Mouse (Mus musculus) neural tube, embryonic 13.5 days (tissue): ENCODE measurements around the gene Ptprcap. TPM values are rescaled to one million over a fixed set of nuclear protein-coding genes. Genes with fewer than 3 reads are reported as not detected.

ENCODE experiments used
- ATAC-seq: fragments of 200-750 bp; cut with Nextera tagmentation; 2 replicates; pipeline ENCODE4 v1.8.0; 2017; ENCODE audit warnings: low read depth, mild to moderate bottlenecking, moderate TSS enrichment, moderate library complexity
- H3K27ac ChIP-seq: fragments of 300-500 bp; sonication (generic); replicated peaks from 2 replicates; pipeline ENCODE4 v1.5.1; 2015; ENCODE audit warnings: moderate library complexity, mild to moderate bottlenecking, inconsistent platforms
- H3K27me3 ChIP-seq: fragments of 300-500 bp; sonication (generic); 2 replicates; pipeline ENCODE4 v1.6.1; 2015; ENCODE audit warnings: mild to moderate bottlenecking, inconsistent platforms
- H3K36me3 ChIP-seq: fragments of 300-500 bp; sonication (generic); 2 replicates; pipeline ENCODE4 v1.6.1; 2015; ENCODE audit warnings: mild to moderate bottlenecking, inconsistent platforms
- H3K4me1 ChIP-seq: fragments of 300-500 bp; sonication (generic); replicated peaks from 2 replicates; pipeline ENCODE4 v1.6.1; 2015; ENCODE audit warnings: inconsistent platforms
- H3K4me2 ChIP-seq: fragments of 300-500 bp; sonication (generic); 2 replicates; pipeline ENCODE4 v1.6.1; 2015; ENCODE audit warnings: inconsistent platforms, mild to moderate bottlenecking, moderate library complexity
- H3K4me3 ChIP-seq: fragments of 300-500 bp; sonication (generic); 2 replicates; pipeline ENCODE4 v1.5.1; 2015; ENCODE audit warnings: mild to moderate bottlenecking, inconsistent platforms
- H3K9ac ChIP-seq: fragments of 300-500 bp; sonication (generic); 2 replicates; pipeline ENCODE4 v1.6.1; 2015; ENCODE audit warnings: moderate library complexity, mild to moderate bottlenecking, inconsistent platforms
- H3K9me3 ChIP-seq: fragments of 300-500 bp; sonication (generic); 2 replicates; pipeline ENCODE4 v1.6.1; 2016; ENCODE audit warnings: inconsistent platforms
- WGBS: fragments of 180-500 bp; shearing (Covaris S2); methylation state at CpG from one replicate; pipeline ENCODE4 v1.1.7; 2015; 5-methylcytosine and 5-hydroxymethylcytosine counted together
- polyA plus RNA-seq: library from polyadenylated mRNA; unstranded; fragments of >200 nt; fragmentation: Nextera tagmentation; extraction: Ambion mirVana; gene quantifications from 2 replicates; pipeline ENCODE4 v1.2.1, GENCODE M21; 2015

Ptprcap gene
- polyA plus RNA-seq, 1 experiment from 2014 or later, result 0.54 TPM

DNA sequence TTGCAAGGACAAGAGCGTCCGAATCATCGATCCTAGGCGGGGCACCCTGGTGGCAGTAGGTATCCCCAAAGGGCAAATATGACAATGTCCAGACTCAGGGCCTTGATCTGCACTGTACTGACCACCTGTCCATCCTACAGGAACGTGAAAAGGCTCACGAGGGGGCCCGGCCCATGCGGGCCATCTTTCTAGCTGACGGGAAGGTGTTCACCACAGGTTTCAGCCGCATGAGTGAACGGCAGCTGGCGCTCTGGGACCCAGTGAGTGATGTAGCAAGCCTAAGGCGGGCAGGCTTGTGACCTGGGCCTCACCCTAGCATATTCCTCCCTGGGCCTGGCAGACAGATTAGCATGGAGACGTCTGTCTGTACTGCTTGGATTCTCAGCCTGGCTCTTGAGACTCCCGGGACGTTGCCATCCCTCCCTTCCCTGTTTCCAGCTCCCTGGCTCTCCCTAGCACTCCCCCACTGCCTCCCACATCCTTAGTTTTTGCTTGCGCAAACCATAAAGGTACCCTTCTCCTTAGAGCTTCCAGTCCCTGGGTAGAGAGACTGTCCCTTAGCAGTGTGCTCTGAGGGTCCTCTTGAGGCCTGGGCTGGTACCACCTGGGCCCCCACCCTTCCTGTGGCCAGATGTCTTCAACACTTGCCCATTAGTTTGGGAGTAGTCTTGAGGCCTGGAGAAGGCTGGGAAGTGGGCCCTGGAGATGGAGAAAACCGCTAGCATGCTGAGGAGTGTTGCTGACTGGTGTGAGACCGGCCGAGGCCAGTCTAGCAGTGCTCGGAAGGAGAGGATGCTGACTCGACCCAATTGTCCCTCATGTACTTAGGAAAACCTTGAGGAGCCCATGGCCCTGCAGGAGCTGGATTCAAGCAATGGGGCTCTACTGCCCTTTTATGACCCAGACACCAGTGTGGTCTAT lies 2.6 kb upstream of the Ptprcap start:
- H3K27ac ChIP-seq, result no peak overlapping the region
- peaks cover 45% of the 10 kb centered on the region for H3K36me3 ChIP-seq
- no peak overlapping the region for H3K4me3 ChIP-seq
- H3K9me3 ChIP-seq, result no peaks in the 10 kb centered on the region
- WGBS, result 90% methylated on average over 22 of the region's 22 CpGs
- H3K4me2 ChIP-seq, result no peak overlapping the region
- H3K9ac ChIP-seq, result no peak overlapping the region
- ATAC-seq, result no peak
- H3K27me3 ChIP-seq, result no peaks in the 10 kb centered on the region
- H3K4me1 ChIP-seq, result peaks cover 32% of the 10 kb centered on the region

DNA sequence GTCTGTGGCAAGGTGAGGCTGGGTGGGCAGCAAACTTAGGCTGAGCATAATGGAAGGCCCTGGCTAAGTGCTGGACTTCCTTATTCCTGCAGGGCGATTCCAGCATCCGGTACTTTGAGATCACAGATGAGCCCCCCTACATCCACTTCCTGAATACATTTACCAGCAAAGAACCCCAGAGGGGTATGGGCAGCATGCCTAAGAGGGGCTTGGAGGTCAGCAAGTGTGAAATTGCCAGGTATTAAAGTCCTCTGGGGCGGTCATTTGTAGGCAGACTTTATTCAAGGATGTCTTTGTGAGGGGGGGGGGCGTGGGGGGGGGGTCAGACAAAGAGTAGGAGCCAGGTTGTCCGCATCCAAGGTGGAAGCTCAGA lies 1.9 kb upstream of the Ptprcap start:
- Histone ChIP-seq H3K4me1 (peaks cover 36% of the 10 kb centered on the region), H3K27me3 (no peaks in the 10 kb centered on the region), H3K9me3 (no peaks in the 10 kb centered on the region), H3K27ac (no peak overlapping the region), H3K36me3 (peaks cover 51% of the 10 kb centered on the region), H3K4me3 (no peak overlapping the region), H3K4me2 (no peak overlapping the region), H3K9ac (no peak overlapping the region)
- WGBS, result 90% methylated on average over 4 of the region's 5 CpGs
- no peak for ATAC-seq

DNA sequence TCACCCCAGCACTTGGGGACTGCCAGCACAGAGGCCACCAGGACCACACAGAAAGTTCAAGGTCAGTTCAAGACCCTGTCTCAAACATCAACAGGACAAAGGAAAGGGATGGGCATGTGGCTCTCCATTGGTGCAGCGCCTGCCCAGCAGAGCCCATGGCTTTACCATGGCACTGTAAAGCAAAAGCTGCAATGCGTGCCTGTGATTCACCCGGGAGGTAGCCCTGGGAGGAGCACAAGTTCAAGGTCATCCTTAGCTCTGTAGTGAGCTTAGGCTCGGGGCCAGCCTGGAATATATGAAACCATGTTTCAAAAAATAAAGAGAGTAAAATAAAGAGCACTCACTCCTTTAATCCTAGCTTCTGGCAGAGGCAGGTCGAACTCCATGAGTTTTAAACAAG lies 1.5 kb upstream of the Ptprcap start:
- WGBS, result 92% methylated on average over 5 of the region's 5 CpGs
- H3K4me1 ChIP-seq, result peaks cover 36% of the 10 kb centered on the region
- H3K27ac ChIP-seq, result no peak overlapping the region
- H3K27me3 ChIP-seq, result no peaks in the 10 kb centered on the region
- no peak overlapping the region for H3K9ac ChIP-seq
- no peak for ATAC-seq
- H3K9me3 ChIP-seq, result no peaks in the 10 kb centered on the region
- no peak overlapping the region for H3K4me3 ChIP-seq
- peaks cover 55% of the 10 kb centered on the region for H3K36me3 ChIP-seq
- no peak overlapping the region for H3K4me2 ChIP-seq

DNA sequence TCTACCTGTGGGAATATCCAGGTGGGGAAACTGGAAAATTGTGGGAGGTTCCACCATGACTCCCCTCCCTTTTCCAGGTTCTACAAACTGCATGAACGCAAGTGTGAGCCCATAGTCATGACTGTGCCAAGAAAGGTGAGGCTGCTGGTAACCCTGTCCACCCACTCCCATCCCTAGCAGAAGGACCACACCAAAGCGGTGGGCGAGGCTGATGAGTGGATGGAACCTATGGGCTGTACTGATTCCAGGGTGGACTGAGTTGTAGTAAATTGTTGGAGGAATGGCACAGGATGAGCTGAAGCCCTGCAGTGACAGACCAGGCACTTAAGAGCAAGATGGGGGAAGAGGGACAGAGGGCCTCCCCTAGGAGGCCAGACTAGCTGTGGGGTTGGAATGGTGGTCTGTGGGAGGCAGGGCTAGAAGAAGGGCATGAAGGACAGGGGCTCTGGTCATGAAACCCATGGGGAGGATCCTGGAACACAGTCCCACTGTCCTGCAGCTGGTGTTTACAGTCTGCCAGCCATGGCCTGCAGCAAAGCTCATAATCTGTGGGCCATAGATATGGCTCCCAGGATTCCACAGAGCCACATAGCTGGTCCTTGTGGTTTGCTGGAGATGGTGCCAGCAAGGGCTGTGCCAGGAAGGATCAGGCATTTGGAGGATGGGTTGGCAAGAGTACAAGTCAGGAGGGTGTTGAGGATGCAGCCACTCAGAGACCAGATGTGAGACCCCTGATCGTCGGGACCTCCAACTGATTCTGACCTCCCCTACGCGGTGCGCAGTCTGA lies 766 bp upstream of the Ptprcap start:
- Histone ChIP-seq H3K9me3 (no peaks in the 10 kb centered on the region), H3K4me1 (peaks cover 34% of the 10 kb centered on the region), H3K9ac (no peak overlapping the region), H3K36me3 (peaks cover 63% of the 10 kb centered on the region), H3K27ac (no peak overlapping the region), H3K27me3 (no peaks in the 10 kb centered on the region), H3K4me2 (no peak overlapping the region), H3K4me3 (no peak overlapping the region)
- ATAC-seq, result no peak
- 90% methylated on average over 8 of the region's 8 CpGs for WGBS

DNA sequence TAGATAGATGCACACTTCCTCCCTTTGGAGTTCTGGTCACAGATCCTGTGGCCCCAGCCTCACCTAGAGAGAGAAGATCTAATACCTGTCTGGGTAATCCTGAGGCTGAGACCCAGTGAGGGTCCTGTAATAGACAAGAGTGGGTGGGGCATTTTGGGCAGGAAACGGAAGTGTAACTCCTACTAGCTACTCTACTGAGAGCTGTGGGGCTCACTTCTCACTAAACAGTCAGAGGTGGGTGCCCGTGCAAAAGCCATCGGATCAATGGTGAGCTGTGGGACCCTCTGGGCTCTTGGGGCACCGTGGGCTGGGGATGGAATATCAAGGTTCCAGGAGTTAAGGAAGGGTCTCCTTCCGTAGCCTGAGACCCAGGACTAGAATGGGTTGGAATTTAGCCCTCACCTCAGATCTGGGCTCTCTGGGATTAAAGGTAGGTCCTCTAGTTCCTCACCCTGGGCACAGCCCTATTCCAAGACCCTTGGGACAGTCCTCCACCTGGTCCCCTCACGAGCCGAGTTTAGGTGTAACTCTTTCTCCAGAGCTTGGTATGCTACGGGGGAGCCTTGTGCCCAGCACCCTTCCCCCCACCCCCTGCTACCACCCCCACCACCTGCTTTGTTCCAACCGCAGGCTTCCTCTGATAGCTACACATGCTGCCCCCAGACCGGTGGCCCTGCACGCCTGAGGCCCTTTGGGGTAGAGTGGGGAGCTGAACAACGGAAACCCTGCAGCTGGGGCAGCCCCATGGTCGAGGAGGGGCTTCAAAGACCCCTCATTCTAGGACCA lies 1.2 kb downstream of the Ptprcap start:
- no peak overlapping the region for H3K9ac ChIP-seq
- peaks cover 83% of the 10 kb centered on the region for H3K36me3 ChIP-seq
- no peaks in the 10 kb centered on the region for H3K9me3 ChIP-seq

GRCm38 (mm10) chr19:4155223-4156072 lies 2.0 kb downstream of the Ptprcap start:
- H3K9ac ChIP-seq, result no peak overlapping the region
- no peak overlapping the region for H3K4me3 ChIP-seq
- H3K36me3 ChIP-seq, result peaks cover 81% of the 10 kb centered on the region
- no peaks in the 10 kb centered on the region for H3K27me3 ChIP-seq
- no peak overlapping the region for H3K4me2 ChIP-seq
- H3K27ac ChIP-seq, result 0 out of 2 replicates have a peak overlapping the region, but pooled peaks have one; percentile 38
- WGBS, result 71% methylated on average over 6 of the region's 6 CpGs
- no peaks in the 10 kb centered on the region for H3K9me3 ChIP-seq
- peaks cover 12% of the 10 kb centered on the region for H3K4me1 ChIP-seq
- no peak for ATAC-seq

More for the DNA sequence above, 1.2 kb downstream of the Ptprcap start:
- H3K27ac ChIP-seq, result no peak overlapping the region
- 82% methylated on average over 13 of the region's 13 CpGs for WGBS
- peaks cover 19% of the 10 kb centered on the region for H3K4me1 ChIP-seq
- no peak overlapping the region for H3K4me3 ChIP-seq
- no peaks in the 10 kb centered on the region for H3K27me3 ChIP-seq
- H3K4me2 ChIP-seq, result no peak overlapping the region
- no peak for ATAC-seq

GRCm38 (mm10) chr19:4156073-4156579 lies 2.7 kb downstream of the Ptprcap start:
- Histone ChIP-seq H3K36me3 (peaks cover 81% of the 10 kb centered on the region), H3K4me2 (no peak overlapping the region), H3K4me1 (peaks cover 12% of the 10 kb centered on the region; the same call in 1 of the 2 replicates), H3K9ac (no peak overlapping the region), H3K27ac (0 out of 2 replicates have a peak overlapping the region, but pooled peaks have one; percentile 38), H3K9me3 (no peaks in the 10 kb centered on the region), H3K4me3 (no peak overlapping the region), H3K27me3 (no peaks in the 10 kb centered on the region)
- WGBS, result 67% methylated on average over 20 of the region's 20 CpGs
- no peak for ATAC-seq

DNA sequence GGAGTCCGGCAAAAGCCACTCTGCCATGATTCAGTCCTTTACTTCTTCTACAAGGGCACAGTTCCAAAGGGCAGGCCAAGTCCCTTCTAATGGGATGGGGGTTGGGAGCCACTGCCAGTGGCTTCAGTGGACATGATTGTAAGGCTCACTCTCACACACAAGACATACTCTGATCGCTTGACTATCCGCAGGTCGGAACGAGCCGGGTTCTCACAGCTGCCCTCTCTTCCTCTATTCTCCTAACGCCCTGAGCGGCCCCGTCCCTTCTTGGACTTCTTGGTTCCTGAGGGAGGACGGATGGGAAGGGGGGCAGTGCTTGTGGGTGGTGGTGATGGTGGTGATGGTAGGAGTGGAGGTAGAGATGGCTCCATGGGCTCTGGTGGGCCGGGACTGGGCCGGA lies 3.4 kb downstream of the Ptprcap start:
- no peak overlapping the region for H3K4me2 ChIP-seq
- WGBS, result 90% methylated on average over 12 of the region's 12 CpGs
- H3K36me3 ChIP-seq, result peaks cover 84% of the 10 kb centered on the region
- ATAC-seq, result no peak
- no peaks in the 10 kb centered on the region for H3K9me3 ChIP-seq
- no peak overlapping the region for H3K4me3 ChIP-seq
- H3K9ac ChIP-seq, result no peak overlapping the region
- peaks cover 14% of the 10 kb centered on the region for H3K4me1 ChIP-seq
- H3K27me3 ChIP-seq, result no peaks in the 10 kb centered on the region
- H3K27ac ChIP-seq, result no peak overlapping the region

DNA sequence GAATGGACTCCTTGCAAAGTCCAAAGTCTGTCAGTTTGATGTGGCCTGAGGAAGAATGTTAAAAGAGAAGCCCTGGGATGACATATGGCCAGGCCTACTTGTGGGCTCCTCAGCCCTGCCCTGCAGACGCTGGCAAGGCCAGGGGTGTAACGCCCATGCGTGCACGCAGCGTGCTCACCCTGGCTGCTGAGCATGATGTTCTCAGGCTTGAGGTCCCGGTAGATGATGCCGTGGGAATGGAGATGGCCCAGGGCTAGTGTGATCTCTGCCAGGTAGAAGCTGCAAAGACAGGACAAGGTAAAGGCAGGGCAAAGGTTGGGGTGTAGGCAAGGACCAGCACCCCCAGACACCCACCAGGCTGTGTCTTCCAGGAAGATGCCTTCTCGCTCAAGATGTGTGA lies 5.6 kb downstream of the Ptprcap start:
- Histone ChIP-seq H3K4me3 (no peak overlapping the region), H3K4me2 (no peak overlapping the region), H3K27me3 (no peaks in the 10 kb centered on the region), H3K36me3 (peaks cover 65% of the 10 kb centered on the region), H3K9ac (no peak overlapping the region), H3K4me1 (peaks cover 31% of the 10 kb centered on the region), H3K27ac (no peak overlapping the region), H3K9me3 (no peaks in the 10 kb centered on the region)
- ATAC-seq, result no peak
- 93% methylated on average over 8 of the region's 8 CpGs for WGBS

DNA sequence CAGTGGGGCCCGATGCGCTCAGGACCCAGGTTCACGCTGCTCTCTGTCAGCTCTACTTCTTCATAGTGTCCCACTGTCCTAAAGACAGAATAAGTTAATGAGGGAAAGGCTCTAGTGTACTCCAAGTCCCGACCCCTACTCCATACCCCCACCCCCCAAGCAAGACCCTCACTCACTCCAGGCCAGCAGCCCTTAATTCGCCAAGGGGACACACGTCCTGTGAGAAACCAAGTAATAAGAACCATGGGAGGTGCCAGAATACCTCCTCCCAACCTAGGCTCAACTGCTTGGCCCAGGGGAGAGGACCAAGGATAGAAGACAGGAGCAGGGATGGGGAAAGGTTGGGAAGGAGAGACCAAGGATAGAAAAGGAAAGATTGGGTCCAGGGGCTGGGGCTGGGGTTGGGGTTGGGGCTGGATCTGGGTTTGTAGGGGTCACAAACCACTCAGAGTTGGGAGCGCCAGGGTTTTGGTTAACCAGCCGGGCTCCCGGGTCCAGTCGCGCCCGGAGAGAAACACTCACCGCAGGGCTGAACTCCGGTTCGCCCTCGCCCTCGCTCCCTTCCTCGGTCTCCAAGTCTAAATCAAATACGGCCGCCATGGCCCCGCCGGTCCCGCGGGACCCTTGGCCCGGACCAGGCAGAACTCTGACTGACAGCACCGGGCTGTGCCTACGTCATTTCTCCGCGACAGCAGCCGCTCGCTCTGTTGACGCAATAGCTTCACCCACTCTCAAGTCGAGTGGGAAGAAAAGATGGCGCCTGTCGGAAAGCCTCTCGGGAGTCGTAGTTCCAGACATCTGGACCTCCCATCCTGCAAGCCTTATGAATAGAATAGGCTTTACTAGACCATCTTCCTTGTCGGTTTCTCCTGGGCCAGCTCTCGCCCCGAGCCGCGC lies 9.5 kb downstream of the Ptprcap start, which contains the start of gene Rps6kb2:
TSS of gene Rps6kb2 (minus strand) at position 709 of the 897 bp plus-strand sequence.
- peaks cover 39% of the 10 kb centered on the region for H3K36me3 ChIP-seq
- no peaks in the 10 kb centered on the region for H3K9me3 ChIP-seq
- 7% methylated on average over 42 of the region's 42 CpGs for WGBS
- H3K4me3 ChIP-seq, result peak within 1 kb of the TSS; percentile 71
- no peaks in the 10 kb centered on the region for H3K27me3 ChIP-seq
- peaks cover 21% of the 10 kb centered on the region for H3K4me1 ChIP-seq
- H3K4me2 ChIP-seq, result peak within 1 kb of the TSS; percentile 97
- ATAC-seq, result peak; percentile 91
- peak within 1 kb of the TSS; percentile 93 for H3K9ac ChIP-seq
- peak within 1 kb of the TSS; percentile 85 for H3K27ac ChIP-seq
